Mouse (Mus musculus) brain, adult 2 months (tissue): ENCODE results near the gene Lrch1.

Experiments used
- DNase-seq: peaks from one replicate; pipeline ENCODE4 v3.0.0; 2011; ENCODE audit warnings: low read depth, low spot score

Gene Lrch1

GRCm38 (mm10) chr14:74947376-74948013 lies at the start of gene Lrch1:
Lrch1 (minus strand) TSS chr14:74947876.
- peak; percentile 85 for DNase-seq

GRCm38 (mm10) chr14:74997041-74997440 lies 49.4 kb upstream of the Lrch1 start:
- DNase-seq = no peak

- peak; percentile 61 for DNase-seq
Observed at GRCm38 (mm10) chr14:74996556-74996955, 48.9 kb upstream of the Lrch1 start.

DNA sequence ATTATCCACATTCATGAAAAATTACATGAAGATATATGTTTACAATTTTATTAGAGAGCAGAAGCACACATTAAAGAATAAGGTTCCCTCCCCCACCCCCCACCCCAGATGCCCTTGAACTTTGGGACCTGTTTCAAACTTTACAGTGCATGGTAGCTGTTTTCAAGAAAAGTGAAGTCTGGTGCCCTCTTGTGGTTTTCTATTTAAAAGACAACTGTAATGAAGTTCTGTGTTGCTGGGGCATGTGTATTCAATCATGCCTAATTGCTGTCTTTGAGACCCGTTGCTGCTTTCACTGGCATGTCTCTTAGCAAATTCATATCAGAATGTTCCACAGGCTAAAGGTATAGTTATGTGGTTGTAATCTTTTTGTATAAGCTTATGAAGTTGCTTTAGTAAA lies 42.8 kb upstream of the Lrch1 start:
- DNase-seq = peak; percentile 55

DNA sequence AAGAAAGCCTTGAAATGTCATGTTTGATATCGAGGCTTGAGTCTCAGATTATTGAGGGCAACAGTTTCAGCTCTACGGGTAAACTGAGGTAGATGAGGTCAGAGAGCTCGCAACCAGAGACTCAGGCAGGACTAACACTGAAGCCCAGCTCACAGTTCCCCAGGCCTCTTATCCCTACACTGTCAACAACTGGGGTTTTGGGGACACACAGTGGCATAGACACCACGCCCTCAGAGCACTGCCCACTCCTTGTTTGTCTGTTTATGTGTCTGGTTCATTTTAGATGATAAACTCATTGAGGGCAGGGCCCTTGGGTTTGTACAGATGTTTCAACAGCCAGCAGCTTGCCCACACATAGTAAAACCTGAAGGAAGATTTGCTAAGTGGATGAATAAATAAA lies 42.2 kb upstream of the Lrch1 start:
- no peak for DNase-seq

DNA sequence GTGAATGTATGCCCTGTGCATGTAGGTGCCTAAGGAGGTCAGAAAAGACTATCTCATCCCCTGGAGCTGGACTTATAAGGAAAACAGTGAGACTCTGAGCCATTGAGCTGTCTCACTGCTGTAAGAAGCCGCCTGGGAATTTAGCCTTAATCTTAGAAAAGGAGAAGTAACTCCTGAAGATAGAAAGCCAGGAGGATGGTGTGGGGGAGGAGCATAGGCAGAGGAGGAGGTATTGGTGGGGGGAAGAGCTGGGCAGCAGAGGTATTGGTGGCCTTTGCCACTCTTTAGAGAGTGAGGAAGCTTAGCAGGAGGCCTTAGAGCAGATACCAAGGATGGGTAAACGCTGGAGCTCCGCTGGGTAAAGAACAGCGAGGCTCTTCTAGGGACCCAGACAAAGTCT lies 41.6 kb upstream of the Lrch1 start:
- DNase-seq = no peak

DNA sequence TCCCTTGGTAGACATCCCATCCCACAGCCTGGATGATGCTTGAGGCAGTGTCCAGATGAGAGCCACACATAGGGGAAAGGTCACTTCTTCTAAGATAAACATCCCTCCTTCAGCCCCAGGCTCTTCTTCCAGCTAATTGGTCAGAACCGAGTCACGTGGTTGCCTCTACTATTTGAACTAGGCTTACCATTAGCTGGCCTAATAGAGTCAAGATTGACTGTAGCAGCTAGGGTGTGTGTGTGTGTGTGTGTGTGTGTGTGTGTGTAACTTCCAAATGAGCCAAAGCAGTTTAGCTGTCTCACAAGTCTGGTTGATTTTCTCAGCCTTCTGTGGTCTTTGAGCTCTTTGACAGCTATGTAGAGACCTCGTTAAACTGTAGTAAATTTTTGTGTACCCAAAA lies 38.9 kb upstream of the Lrch1 start:
- no peak for DNase-seq

- no peak for DNase-seq
Observed at GRCm38 (mm10) chr14:74985658-74986057, 38.0 kb upstream of the Lrch1 start.

- DNase-seq = peak; percentile 38
Observed at GRCm38 (mm10) chr14:74984817-74985391, 37.2 kb upstream of the Lrch1 start.

DNA sequence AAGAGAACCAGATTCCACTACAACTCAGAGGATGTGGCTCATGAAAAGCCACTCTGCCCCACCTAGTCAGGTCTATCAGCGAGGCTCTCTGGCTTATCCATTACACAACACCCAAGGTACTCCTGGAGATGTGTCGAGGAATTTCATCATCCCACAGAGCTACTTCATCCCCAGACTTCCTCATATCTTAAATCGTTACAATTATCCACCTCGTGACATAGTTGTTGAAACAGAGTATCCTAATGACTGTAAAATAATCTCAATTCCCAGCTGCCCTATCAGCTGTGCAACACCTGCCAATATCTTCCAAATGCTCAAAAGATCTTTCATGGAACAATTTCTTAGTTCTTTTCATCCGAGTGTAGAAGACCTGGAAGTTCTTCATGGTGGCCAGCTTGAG lies 35.4 kb upstream of the Lrch1 start:
- no peak for DNase-seq

DNA sequence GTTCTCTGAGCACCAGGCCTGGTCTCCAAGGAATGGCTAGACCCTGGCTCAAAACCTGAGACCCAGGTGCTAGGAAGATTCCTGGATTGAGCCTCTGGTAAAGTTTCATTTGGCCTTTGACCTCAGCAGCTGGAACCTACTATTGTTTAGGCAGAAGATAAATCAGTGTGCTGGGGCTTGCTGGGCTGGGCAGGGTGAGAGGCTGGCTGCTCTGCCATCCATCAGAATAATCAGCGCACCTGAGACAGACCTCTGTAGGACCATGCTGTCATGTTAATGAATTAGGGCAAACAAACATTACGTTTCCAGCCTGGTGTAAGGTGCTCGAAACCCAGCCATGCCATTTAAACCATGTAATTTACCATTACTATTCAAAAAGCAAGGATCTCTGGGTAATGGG lies 33.3 kb upstream of the Lrch1 start:
- DNase-seq = no peak

DNA sequence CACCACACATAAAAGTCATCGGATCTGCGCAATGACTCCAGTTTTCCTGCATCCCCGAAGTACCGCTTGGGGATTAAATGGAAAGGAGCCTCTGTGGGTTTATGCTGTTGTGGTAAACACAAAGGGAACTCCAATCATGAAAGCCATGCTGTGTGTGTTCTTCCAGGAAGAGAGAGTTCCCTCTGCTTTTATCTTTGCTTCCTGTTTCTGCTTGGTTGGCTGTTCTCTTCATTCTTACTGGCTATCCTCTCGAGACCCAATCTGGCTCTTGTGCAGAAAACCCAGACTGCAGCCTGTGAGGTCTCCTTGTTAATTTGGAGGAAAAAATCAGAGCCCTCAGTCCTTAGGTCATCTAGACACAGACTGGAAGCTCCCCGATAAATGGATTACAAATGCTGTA lies 29.3 kb upstream of the Lrch1 start:
- no peak for DNase-seq

GRCm38 (mm10) chr14:74974136-74974651 lies 26.5 kb upstream of the Lrch1 start:
- DNase-seq = no peak

DNA sequence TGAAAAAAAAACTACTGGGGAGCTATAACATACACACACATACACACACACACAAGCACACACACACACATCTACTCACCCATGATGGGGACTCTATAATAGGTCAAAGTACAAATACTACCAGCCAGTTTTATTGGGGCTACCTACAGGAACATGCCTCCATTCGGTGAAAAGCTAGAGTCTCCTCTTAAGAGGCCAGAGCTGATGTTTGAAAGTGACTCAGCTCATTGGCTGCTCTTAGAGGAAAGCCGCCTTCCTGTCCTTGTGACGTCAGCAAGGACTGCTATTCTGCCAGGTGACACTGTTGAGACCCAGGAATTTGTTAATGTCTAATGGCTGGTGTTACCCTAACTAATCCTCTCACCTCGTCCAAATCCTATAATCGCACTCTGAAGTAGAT lies 25.0 kb upstream of the Lrch1 start:
- DNase-seq = no peak

GRCm38 (mm10) chr14:74972216-74972615 lies 24.5 kb upstream of the Lrch1 start:
- DNase-seq = no peak

DNA sequence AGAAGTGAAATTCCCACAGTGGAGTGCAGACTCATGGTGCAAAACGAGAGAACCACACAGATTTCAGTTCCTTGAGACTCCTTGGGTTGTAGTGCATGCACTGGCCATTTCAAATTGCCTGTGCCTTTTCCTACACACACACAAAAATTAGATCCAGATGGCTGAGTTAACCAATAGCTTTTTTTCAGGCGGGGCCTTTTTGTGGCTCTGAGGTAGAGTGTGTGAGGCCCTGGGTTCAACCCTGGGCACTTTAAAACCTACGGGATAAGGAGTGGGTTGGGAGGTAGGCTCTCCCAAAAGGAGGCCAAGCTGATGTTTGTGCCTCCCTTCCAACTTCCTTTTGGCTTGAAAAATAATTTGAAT lies 15.7 kb upstream of the Lrch1 start:
- no peak for DNase-seq

DNA sequence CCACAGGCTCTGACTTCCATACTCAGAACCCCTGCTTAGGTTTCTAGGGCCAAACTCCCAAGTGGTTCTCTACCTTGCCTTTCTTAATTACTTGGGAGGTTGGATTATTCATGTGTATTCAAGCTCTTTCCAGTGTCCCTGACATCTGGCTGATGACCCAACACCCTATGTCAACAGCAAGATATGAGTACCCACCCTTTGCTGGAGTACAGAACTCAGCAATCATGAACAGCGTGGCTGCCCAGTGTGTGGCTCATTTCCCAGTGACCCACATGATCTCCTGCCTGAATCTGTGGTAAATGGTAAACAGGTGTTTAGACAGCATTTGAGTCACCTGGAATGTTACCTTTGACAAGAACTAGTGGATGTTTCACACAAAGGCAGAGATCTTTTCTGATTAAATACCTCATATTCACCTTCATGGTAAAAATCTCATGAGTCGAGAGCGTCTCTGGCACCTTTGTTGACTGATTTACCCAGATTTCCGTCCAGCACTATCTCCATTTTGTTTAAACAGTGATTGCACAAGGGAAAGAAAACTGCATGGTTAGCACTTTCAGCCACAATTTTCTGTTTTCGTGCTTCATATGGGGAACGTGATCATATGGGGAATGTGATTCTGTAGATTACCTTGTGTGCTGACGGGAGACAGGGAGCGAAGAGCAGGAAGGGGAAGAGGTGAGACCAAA lies 15.2 kb upstream of the Lrch1 start:
- DNase-seq = no peak

GRCm38 (mm10) chr14:74960568-74960967 lies 12.9 kb upstream of the Lrch1 start:
- no peak for DNase-seq

- DNase-seq = no peak
Observed at GRCm38 (mm10) chr14:74956702-74957101, 9.0 kb upstream of the Lrch1 start.

DNA sequence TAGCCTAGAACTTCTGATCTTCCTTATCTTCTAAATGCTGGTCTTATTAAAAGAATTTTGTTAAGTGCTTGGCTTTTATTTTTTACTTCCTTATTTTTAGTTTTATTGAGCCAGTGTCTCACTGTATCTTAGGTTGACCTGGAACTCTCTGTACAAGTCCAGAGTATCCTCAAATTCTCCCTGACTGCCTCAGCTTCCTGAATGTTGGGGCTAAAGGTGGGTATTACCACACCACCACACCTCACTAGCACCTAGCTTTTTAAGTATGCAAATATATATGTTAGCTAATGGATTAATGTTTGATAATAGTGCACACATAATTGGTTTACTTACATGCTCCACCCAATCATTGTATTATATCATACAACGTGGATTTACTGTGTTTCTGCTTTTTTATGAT lies 8.6 kb upstream of the Lrch1 start:
- no peak for DNase-seq

GRCm38 (mm10) chr14:74948426-74949240 lies 957 bp upstream of the Lrch1 start:
- peak; percentile 91 for DNase-seq

DNA sequence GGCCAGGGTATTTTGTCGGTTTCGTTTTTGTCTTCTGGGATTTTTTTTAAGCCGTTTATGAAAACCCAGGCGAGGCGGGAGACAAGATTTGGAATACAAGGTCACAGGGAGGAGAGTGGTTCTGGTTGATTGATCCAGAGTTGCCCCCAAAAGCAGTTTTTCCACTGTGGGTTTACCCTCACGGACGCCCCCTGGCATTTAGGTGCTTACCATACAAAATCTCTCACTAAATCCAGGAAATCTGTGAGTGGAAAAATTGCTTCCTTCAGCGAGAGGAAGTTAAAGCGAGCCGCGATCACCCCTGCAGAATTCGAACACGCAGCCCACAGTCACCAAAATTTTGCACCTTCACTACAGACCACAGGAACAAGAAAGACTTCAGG lies 329 bp upstream of the Lrch1 start:
- DNase-seq = no peak
